Mouse (Mus musculus): ENCODE measurements around the gene Gpr68.
A peak's percentile ranks its signal among the peaks of the same experiment; 100 is the strongest.

Gene Gpr68

GRCm38 (mm10) chr12:100868049-100868622, 39.9 kb downstream of the Gpr68 start:
- DNase-seq (ENCODE audit: low spot score in 2 of 2), result no peak

- no peak for DNase-seq (ENCODE audit: low spot score in 2 of 2)
Measured at GRCm38 (mm10) chr12:100867097-100867496, 40.9 kb downstream of the Gpr68 start.

GRCm38 (mm10) chr12:100865509-100866078, 42.4 kb downstream of the Gpr68 start:
- no peak for DNase-seq (ENCODE audit: low spot score in 2 of 2)

- DNase-seq (ENCODE audit: low spot score in 2 of 2), result no peak
Measured at GRCm38 (mm10) chr12:100865072-100865471, 42.9 kb downstream of the Gpr68 start.

- DNase-seq (ENCODE audit: low spot score in 2 of 2), result no peak
Measured at GRCm38 (mm10) chr12:100862856-100863446, 45.0 kb downstream of the Gpr68 start.

GRCm38 (mm10) chr12:100862272-100862671, 45.7 kb downstream of the Gpr68 start:
- no peak for DNase-seq (ENCODE audit: low spot score in 2 of 2)

GRCm38 (mm10) chr12:100857791-100858190, 50.2 kb downstream of the Gpr68 start:
- DNase-seq (ENCODE audit: low spot score in 2 of 2), result no peak

- no peak for DNase-seq (ENCODE audit: low spot score in 2 of 2)
Measured at GRCm38 (mm10) chr12:100856337-100856736, 51.7 kb downstream of the Gpr68 start.

- no peak for DNase-seq (ENCODE audit: low spot score in 2 of 2)
Measured at GRCm38 (mm10) chr12:100852370-100852769, 55.6 kb downstream of the Gpr68 start.

- peak; percentile 42 to 47 for DNase-seq (ENCODE audit: low spot score in 2 of 2)
Measured at GRCm38 (mm10) chr12:100849421-100850138, 58.4 kb downstream of the Gpr68 start.

GRCm38 (mm10) chr12:100847437-100848080, 60.4 kb downstream of the Gpr68 start:
- no peak for DNase-seq (ENCODE audit: low spot score in 2 of 2)

GRCm38 (mm10) chr12:100846566-100846965, 61.4 kb downstream of the Gpr68 start:
- DNase-seq (ENCODE audit: low spot score in 2 of 2), result no peak

- no peak for DNase-seq (ENCODE audit: low spot score in 2 of 2)
Measured at GRCm38 (mm10) chr12:100845829-100846228, 62.2 kb downstream of the Gpr68 start.

- DNase-seq (ENCODE audit: low spot score in 2 of 2), result no peak
Measured at GRCm38 (mm10) chr12:100844546-100844945, 63.5 kb downstream of the Gpr68 start.

GRCm38 (mm10) chr12:100843171-100843570, 64.8 kb downstream of the Gpr68 start:
- no peak for DNase-seq (ENCODE audit: low spot score in 2 of 2)

- DNase-seq (ENCODE audit: low spot score in 2 of 2), result peak; percentile 47 to 83
Measured at GRCm38 (mm10) chr12:100841211-100841792, 66.7 kb downstream of the Gpr68 start.

GRCm38 (mm10) chr12:100839926-100840325, 68.1 kb downstream of the Gpr68 start:
- DNase-seq (ENCODE audit: low spot score in 2 of 2), result peak; percentile 52 to 64

GRCm38 (mm10) chr12:100839079-100839600, 68.9 kb downstream of the Gpr68 start:
- DNase-seq (ENCODE audit: low spot score in 2 of 2), result peak; percentile 28 to 37

GRCm38 (mm10) chr12:100837208-100837607, 70.8 kb downstream of the Gpr68 start:
- peak in 1 of 2 experiments; percentile 21 for DNase-seq (ENCODE audit: low spot score in 2 of 2)

GRCm38 (mm10) chr12:100831629-100832325, 76.2 kb downstream of the Gpr68 start:
- DNase-seq (ENCODE audit: low spot score in 2 of 2), result no peak

GRCm38 (mm10) chr12:100831021-100831420, 77.0 kb downstream of the Gpr68 start:
- DNase-seq (ENCODE audit: low spot score in 2 of 2), result no peak
